Mouse (Mus musculus): ENCODE results near the gene Ube2b.

- TF ChIP-seq CTCF (IDR thresholded peaks at IDR 0.05; ENCODE audit: low read depth, low read length) (no peak), EP300 (IDR thresholded peaks at IDR 0.05; ENCODE audit: insufficient read depth, low read depth, low read length) (no peak), POLR2A (IDR thresholded peaks at IDR 0.05; ENCODE audit: insufficient read depth, low read length) (no peak)
Measured at GRCm38 (mm10) chr11:52018217-52018616, 17.7 kb upstream of the Ube2b start.
